Mouse (Mus musculus): ENCODE results near the gene Pex19. TPM values are rescaled to one million over a fixed set of nuclear protein-coding genes. Genes with fewer than 3 reads are reported as not detected.

The Pex19 gene
- polyA plus RNA-seq, 1 experiment from 2014 or later, result 156 TPM

DNA sequence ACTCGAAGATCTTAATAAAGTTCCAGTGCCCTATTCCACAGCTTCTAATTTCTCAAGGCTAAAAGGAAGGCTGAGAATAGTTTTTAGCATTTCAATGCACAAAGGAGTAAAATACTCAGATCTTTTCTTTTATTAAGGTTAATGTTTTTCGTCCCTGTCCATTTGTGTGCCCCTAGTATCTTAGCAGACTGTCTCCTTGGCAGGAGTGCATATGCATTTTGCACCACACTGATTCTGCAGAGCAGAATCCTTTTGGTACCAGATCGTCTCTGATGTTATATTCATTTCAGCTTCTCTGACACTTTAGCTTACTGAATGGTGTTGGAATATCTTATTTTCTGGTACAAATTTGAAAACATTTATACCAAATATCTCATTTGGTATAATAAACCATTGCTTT is 55.2 kb downstream of the Pex19 start:
- peaks cover 63% of the 10 kb centered on the region for H3K36me3 ChIP-seq (ENCODE audit: control insufficient read depth, insufficient read depth, low read length)

GRCm38 (mm10) chr1:172183056-172183455 is 56.5 kb downstream of the Pex19 start:
- H3K27me3 ChIP-seq (ENCODE audit: control insufficient read depth, insufficient read depth, low read length), result no peaks in the 10 kb centered on the region
- no peaks in the 10 kb centered on the region for H3K9me3 ChIP-seq (ENCODE audit: control insufficient read depth, low read length)
- H3K4me1 ChIP-seq (ENCODE audit: control insufficient read depth, insufficient read depth, low read length), result no peaks in the 10 kb centered on the region
- H3K4me3 ChIP-seq (replicated peaks; ENCODE audit: low read depth, low read length), result no peak overlapping the region
- H3K4me2 ChIP-seq (ENCODE audit: low read length), result no peak overlapping the region
- no peak for DNase-seq
- no peak overlapping the region for H3K27ac ChIP-seq (replicated peaks; ENCODE audit: low read depth, low read length)
- peaks cover 67% of the 10 kb centered on the region for H3K36me3 ChIP-seq (ENCODE audit: control insufficient read depth, insufficient read depth, low read length)
- WGBS, result 96% methylated on average over 6 of the region's 6 CpGs
- no peak overlapping the region for H3K9ac ChIP-seq (replicated peaks; ENCODE audit: low read length)
- no peak for ATAC-seq (ENCODE audit: low FRiP score, low TSS enrichment)

More for the DNA sequence above, 55.2 kb downstream of the Pex19 start:
- H3K27ac ChIP-seq (replicated peaks; ENCODE audit: low read depth, low read length), result no peak overlapping the region
- H3K9ac ChIP-seq (replicated peaks; ENCODE audit: low read length), result no peak overlapping the region
- no peak overlapping the region for H3K4me3 ChIP-seq (replicated peaks; ENCODE audit: low read depth, low read length)
- no peaks in the 10 kb centered on the region for H3K4me1 ChIP-seq (ENCODE audit: control insufficient read depth, insufficient read depth, low read length)
- 95% methylated on average over 3 of the region's 3 CpGs for WGBS
- no peaks in the 10 kb centered on the region for H3K27me3 ChIP-seq (ENCODE audit: control insufficient read depth, insufficient read depth, low read length)
- H3K4me2 ChIP-seq (ENCODE audit: low read length), result no peak overlapping the region
- ATAC-seq (ENCODE audit: low FRiP score, low TSS enrichment) (no peak), DNase-seq (no peak)
- H3K9me3 ChIP-seq (ENCODE audit: control insufficient read depth, low read length), result no peaks in the 10 kb centered on the region

DNA sequence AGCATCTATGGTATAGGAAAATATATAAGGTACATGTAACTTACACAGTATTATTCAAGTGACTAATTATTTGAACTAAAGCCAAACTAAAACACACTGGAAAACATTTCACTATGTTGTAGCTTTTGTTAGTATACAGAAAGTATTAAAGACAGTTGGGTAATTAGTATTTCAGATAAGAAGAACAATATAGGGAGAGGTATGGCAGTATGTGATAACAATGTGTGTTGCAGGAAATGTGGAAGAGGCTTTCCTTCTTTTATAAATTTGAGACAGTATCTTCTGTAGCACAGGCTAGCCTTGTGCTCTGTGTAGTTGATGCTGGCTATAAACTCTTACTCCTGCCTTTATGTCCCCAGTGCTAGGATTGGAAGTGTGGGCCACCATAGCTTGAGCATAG is 57.4 kb downstream of the Pex19 start:
- ATAC-seq (ENCODE audit: low FRiP score, low TSS enrichment) (no peak), DNase-seq (no peak)
- Histone ChIP-seq H3K27me3 (ENCODE audit: control insufficient read depth, insufficient read depth, low read length) (no peaks in the 10 kb centered on the region), H3K4me3 (replicated peaks; ENCODE audit: low read depth, low read length) (no peak overlapping the region), H3K36me3 (ENCODE audit: control insufficient read depth, insufficient read depth, low read length) (peaks cover 70% of the 10 kb centered on the region), H3K9me3 (ENCODE audit: control insufficient read depth, low read length) (no peaks in the 10 kb centered on the region), H3K9ac (replicated peaks; ENCODE audit: low read length) (no peak overlapping the region), H3K27ac (replicated peaks; ENCODE audit: low read depth, low read length) (no peak overlapping the region), H3K4me2 (ENCODE audit: low read length) (no peak overlapping the region), H3K4me1 (ENCODE audit: control insufficient read depth, insufficient read depth, low read length) (no peaks in the 10 kb centered on the region)

Other genes starting within 250 kb of the Pex19 start
- not detected in 2 replicates for gene Gm10521, start 231.1 kb upstream of the Pex19 start, polyA plus RNA-seq (2014; fragmentation: Nextera tagmentation; extraction: Ambion mirVana)
- not detected in 2 replicates for gene Slamf6, start 209.2 kb upstream of the Pex19 start, polyA plus RNA-seq (2014; fragmentation: Nextera tagmentation; extraction: Ambion mirVana)
- 52.7 and 57.3 TPM in 2 replicates for gene Vangl2, start 98.3 kb upstream of the Pex19 start, polyA plus RNA-seq (2014; fragmentation: Nextera tagmentation; extraction: Ambion mirVana)
- gene Nhlh1, start 69.2 kb upstream of the Pex19 start, polyA plus RNA-seq (2014; fragmentation: Nextera tagmentation; extraction: Ambion mirVana), result 3.6 and 5.5 TPM in 2 replicates
- gene Copa, start 44.2 kb upstream of the Pex19 start, polyA plus RNA-seq (2014; fragmentation: Nextera tagmentation; extraction: Ambion mirVana), result 96.5 and 188 TPM in 2 replicates
- gene Ncstn, start 44.0 kb upstream of the Pex19 start, polyA plus RNA-seq (2014; fragmentation: Nextera tagmentation; extraction: Ambion mirVana), result 97.7 and 117 TPM in 2 replicates
- gene Dcaf8, start 21.3 kb downstream of the Pex19 start, polyA plus RNA-seq (2014; fragmentation: Nextera tagmentation; extraction: Ambion mirVana), result 63.5 and 79.8 TPM in 2 replicates
- 314 and 385 TPM in 2 replicates for gene Pea15a, start 80.0 kb downstream of the Pex19 start, polyA plus RNA-seq (2014; fragmentation: Nextera tagmentation; extraction: Ambion mirVana)
- gene Casq1, start 93.1 kb downstream of the Pex19 start, polyA plus RNA-seq (2014; fragmentation: Nextera tagmentation; extraction: Ambion mirVana), result 1.6 and 2.3 TPM in 2 replicates
- gene Atp1a4, start 131.7 kb downstream of the Pex19 start, polyA plus RNA-seq (2014; fragmentation: Nextera tagmentation; extraction: Ambion mirVana), result not detected in 2 replicates
- gene Igsf8, start 134.9 kb downstream of the Pex19 start, polyA plus RNA-seq (2014; fragmentation: Nextera tagmentation; extraction: Ambion mirVana), result 55.6 and 61.0 TPM in 2 replicates
- gene Atp1a2, start 171.3 kb downstream of the Pex19 start, polyA plus RNA-seq (2014; fragmentation: Nextera tagmentation; extraction: Ambion mirVana), result 18.2 and 19.4 TPM in 2 replicates
- gene Kcnj9, start 202.6 kb downstream of the Pex19 start, polyA plus RNA-seq (2014; fragmentation: Nextera tagmentation; extraction: Ambion mirVana), result 3.0 and 3.9 TPM in 2 replicates
- gene Kcnj10, start 214.5 kb downstream of the Pex19 start, polyA plus RNA-seq (2014; fragmentation: Nextera tagmentation; extraction: Ambion mirVana), result 1.5 TPM in 2 replicates
- 5.2 and 6.4 TPM in 2 replicates for gene Pigm, start 249.8 kb downstream of the Pex19 start, polyA plus RNA-seq (2014; fragmentation: Nextera tagmentation; extraction: Ambion mirVana)